Mouse (Mus musculus): ENCODE measurements around the gene Mfsd11. TPM values are rescaled to one million over a fixed set of nuclear protein-coding genes. Genes with fewer than 3 reads are reported as not detected.
A peak's percentile ranks its signal among the peaks of the same experiment; 100 is the strongest.

Mfsd11 gene
- polyA plus RNA-seq, 1 experiment from 2014 or later: 33.3 TPM

DNA sequence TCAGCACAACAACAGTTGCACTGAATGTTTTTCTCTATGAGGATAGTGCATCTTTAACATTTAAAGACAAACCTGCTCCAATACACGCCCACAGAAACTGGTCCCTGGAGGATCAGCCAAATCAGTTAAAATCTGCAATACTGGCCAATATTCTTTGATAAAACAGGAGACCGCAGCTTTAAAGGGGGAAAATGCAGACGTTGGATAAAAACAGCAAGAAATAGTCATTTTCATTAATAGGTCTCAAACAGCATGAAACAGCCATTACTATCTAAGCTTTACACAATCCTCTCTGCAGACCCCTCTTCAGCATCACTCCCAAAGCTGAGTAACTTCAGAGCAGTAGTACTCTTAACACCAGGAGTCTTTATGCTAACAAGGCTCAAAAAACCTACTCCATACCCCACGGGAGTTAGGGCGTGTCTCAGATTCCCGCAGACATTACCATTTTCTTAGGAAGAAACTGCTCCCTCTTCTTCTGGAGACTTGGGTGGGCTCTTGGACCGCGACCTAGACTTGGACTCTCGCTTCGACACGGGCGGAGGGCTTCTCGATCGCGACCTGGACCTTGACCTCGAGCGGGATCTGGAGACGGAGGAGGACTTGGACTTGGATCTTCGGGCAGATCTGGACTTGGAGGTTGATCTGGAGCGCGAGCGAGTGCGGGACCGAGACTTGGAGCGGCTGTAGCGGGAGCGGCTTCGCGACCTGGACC lies 507 bp upstream of the Mfsd11 start:
- Histone ChIP-seq H3K4me3 (replicated peaks) (peak overlapping the region; percentile 92), H3K9ac (peak overlapping the region; percentile 90), H3K9me3 (no peaks in the 10 kb centered on the region), H3K4me2 (peak overlapping the region; percentile 68), H3K27me3 (replicated peaks) (no peaks in the 10 kb centered on the region), H3K36me3 (peaks cover 14% of the 10 kb centered on the region; the same call in 1 of the 2 replicates), H3K4me1 (peaks cover 5% of the 10 kb centered on the region; the same call in 1 of the 2 replicates), H3K27ac (peak overlapping the region; percentile 100)
- under 1% methylated on average over 29 of the region's 29 CpGs for WGBS
- no peak for ATAC-seq (ENCODE audit: insufficient read depth, low FRiP score, low read depth)

DNA sequence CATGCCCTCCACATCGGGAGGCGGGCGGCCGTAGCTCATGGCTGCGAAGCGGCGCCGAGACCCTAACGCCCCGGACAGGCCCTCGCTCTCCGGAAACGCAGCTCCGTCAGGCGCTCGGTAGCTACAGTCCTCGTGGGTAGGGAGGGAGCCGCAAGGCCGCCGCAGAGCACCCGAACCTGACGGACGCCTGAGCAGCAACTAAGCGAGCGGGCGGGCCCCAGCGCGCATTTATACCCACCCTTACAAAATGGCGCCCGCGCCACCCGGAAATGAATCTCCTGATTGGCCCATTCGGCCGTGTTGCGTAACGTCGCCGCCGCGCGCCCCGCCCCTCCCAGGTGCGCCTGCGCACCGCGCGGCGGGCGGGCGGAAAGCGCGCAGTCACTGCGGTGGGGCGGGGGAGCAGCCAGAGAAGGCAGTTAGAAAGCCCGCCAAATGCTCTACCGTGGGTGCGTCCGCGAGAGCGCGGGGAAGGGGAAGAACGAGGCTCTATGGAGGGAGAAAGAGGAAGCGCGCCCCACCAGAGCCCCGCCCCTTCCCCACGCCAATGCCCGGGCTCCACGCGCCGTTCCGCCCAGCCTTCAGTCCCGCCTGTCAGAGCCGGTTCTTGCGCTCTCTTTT lies 761 bp downstream of the Mfsd11 start, which contains the start of gene Srsf2:
Gene Srsf2 (minus strand): TSS at position 204 of the 621 bp plus-strand sequence.
- Histone ChIP-seq H3K9ac (peak within 1 kb of the TSS; percentile 90), H3K4me3 (replicated peaks) (peak within 1 kb of the TSS; percentile 92), H3K4me1 (peaks cover 2% of the 10 kb centered on the region; the same call in 1 of the 2 replicates), H3K27me3 (replicated peaks) (no peaks in the 10 kb centered on the region), H3K9me3 (no peaks in the 10 kb centered on the region), H3K4me2 (peak within 1 kb of the TSS; percentile 68), H3K27ac (peak within 1 kb of the TSS; percentile 100), H3K36me3 (peaks cover 11% of the 10 kb centered on the region; the same call in 1 of the 2 replicates)
- peak; percentile 87 for ATAC-seq (ENCODE audit: insufficient read depth, low FRiP score, low read depth)
- WGBS: under 1% methylated on average over 70 of the region's 74 CpGs

DNA sequence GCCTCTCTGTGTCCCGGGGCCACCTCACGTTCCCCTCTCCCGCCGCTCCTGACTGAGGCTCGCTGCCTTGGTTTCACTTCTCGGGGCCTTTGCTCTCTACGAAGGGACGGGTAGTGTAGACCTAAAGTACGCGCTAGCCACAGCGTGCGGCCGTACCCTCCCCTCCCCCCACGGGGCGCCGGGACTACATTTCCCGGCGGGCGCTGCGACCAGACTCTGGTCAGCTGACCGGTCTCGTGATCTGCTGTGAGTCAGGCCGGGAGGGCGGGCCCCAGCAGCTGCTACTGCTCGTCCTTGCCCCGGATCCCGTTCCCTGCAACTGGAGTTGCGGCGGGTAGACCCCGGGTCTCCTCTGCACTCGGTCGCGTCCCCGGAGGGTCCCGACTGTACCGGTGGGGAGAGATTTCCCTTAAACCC lies 1.3 kb downstream of the Mfsd11 start:
- under 1% methylated on average over 36 of the region's 36 CpGs for WGBS

DNA sequence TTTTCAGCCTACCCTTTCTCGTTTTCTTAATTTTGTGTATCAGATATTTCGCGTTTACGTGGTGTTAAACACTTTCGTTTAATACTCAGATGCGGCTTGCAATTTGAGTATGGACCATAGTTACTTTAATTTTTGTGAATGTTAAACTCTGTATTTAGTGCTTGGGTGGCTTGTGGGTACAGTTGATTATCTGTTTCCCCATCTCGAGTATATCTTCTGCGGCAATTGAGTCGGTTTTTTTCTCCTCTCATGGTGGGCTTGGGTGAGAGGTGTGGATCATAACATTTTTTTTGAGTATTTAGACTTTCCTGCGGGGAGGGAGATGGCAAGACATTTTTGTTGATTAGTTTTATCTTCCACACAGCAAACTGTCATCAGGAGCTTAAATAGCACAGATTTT lies 2.0 kb downstream of the Mfsd11 start:
- Histone ChIP-seq H3K4me3 (replicated peaks) (peak overlapping the region; percentile 92), H3K4me1 (peaks cover 2% of the 10 kb centered on the region; the same call in 1 of the 2 replicates), H3K27me3 (replicated peaks) (no peaks in the 10 kb centered on the region), H3K9me3 (no peaks in the 10 kb centered on the region), H3K4me2 (peak overlapping the region; percentile 62), H3K36me3 (peaks cover 3% of the 10 kb centered on the region; the same call in 1 of the 2 replicates), H3K9ac (peak overlapping the region; percentile 53; the same call in 1 of the 2 replicates), H3K27ac (peak overlapping the region; percentile 100; the same call in 1 of the 2 replicates)
- WGBS: 30% methylated on average over 10 of the region's 10 CpGs
- no peak for ATAC-seq (ENCODE audit: insufficient read depth, low FRiP score, low read depth)

More for the DNA sequence above, 1.3 kb downstream of the Mfsd11 start:
- H3K4me2 ChIP-seq: peak overlapping the region; percentile 62
- H3K9me3 ChIP-seq: no peaks in the 10 kb centered on the region
- peak overlapping the region; percentile 100 for H3K27ac ChIP-seq
- H3K4me3 ChIP-seq (replicated peaks): peak overlapping the region; percentile 92
- ATAC-seq (ENCODE audit: insufficient read depth, low FRiP score, low read depth): peak; percentile 90
- peaks cover 2% of the 10 kb centered on the region; the same call in 1 of the 2 replicates for H3K4me1 ChIP-seq
- peak overlapping the region; percentile 69; the same call in 1 of the 2 replicates for H3K9ac ChIP-seq
- no peaks in the 10 kb centered on the region for H3K27me3 ChIP-seq (replicated peaks)
- peaks cover 6% of the 10 kb centered on the region; the same call in 1 of the 2 replicates for H3K36me3 ChIP-seq

- H3K36me3 ChIP-seq: peaks cover 21% of the 10 kb centered on the region
- no peak overlapping the region for H3K4me3 ChIP-seq (replicated peaks)
- H3K9me3 ChIP-seq: no peaks in the 10 kb centered on the region
- ATAC-seq (ENCODE audit: insufficient read depth, low FRiP score, low read depth): no peak
- H3K27ac ChIP-seq: no peak overlapping the region
- no peak overlapping the region for H3K9ac ChIP-seq
- H3K4me1 ChIP-seq: no peaks in the 10 kb centered on the region; the same call in 1 of the 2 replicates
- H3K27me3 ChIP-seq (replicated peaks): no peaks in the 10 kb centered on the region
- H3K4me2 ChIP-seq: no peak overlapping the region
- 58% methylated on average over 12 of the region's 12 CpGs for WGBS
Measured at GRCm38 (mm10) chr11:116857183-116857850, 5.1 kb downstream of the Mfsd11 start.

- Histone ChIP-seq H3K4me1 (no peaks in the 10 kb centered on the region), H3K27ac (no peak overlapping the region), H3K9ac (no peak overlapping the region), H3K4me2 (no peak overlapping the region), H3K36me3 (peaks cover 39% of the 10 kb centered on the region), H3K9me3 (no peaks in the 10 kb centered on the region), H3K4me3 (replicated peaks) (no peak overlapping the region), H3K27me3 (replicated peaks) (no peaks in the 10 kb centered on the region)
- 59% methylated on average over 10 of the region's 10 CpGs for WGBS
- no peak for ATAC-seq (ENCODE audit: insufficient read depth, low FRiP score, low read depth)
Measured at GRCm38 (mm10) chr11:116864444-116864843, 12.2 kb downstream of the Mfsd11 start.

DNA sequence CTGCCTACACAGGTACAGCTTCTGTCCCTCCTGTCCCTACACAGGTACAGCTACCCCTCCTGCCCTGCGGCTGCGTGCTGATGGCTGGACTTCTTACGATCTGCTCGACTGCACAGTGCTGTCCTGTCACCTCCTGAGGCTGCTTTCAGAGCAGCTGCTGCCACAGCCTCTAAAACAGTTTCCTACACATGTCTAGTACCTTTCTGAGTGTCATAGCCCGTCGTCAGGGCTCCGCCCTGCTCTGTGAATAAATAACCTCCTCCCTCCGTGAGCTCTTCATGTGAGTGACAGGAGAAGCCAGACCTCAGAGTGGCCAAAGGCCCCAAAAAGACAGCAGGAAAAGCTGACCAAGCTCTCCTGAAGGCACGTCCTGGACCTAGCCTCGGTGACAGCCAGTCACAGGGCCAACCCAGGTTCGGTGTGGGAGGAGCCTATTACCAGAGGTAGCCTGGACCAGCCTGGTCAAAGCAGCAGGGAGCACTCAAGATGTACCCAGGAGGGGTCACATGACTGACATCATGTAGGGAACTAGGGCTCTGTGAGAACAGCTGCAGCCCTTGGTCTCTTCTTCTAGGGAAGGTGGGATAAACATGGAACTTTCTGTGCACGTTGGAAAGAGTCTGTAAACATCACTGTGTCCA lies 13.8 kb downstream of the Mfsd11 start:
- H3K27ac ChIP-seq: no peak overlapping the region
- no peak overlapping the region for H3K4me3 ChIP-seq (replicated peaks)
- H3K9me3 ChIP-seq: no peaks in the 10 kb centered on the region
- H3K4me2 ChIP-seq: no peak overlapping the region
- no peak for ATAC-seq (ENCODE audit: insufficient read depth, low FRiP score, low read depth)
- peaks cover 38% of the 10 kb centered on the region for H3K36me3 ChIP-seq
- 74% methylated on average over 12 of the region's 12 CpGs for WGBS
- no peak overlapping the region for H3K9ac ChIP-seq
- H3K27me3 ChIP-seq (replicated peaks): no peaks in the 10 kb centered on the region
- H3K4me1 ChIP-seq: no peaks in the 10 kb centered on the region

- Histone ChIP-seq H3K9ac (no peak overlapping the region), H3K27ac (no peak overlapping the region), H3K4me1 (no peaks in the 10 kb centered on the region), H3K27me3 (replicated peaks) (no peaks in the 10 kb centered on the region), H3K4me3 (replicated peaks) (no peak overlapping the region), H3K9me3 (no peaks in the 10 kb centered on the region), H3K4me2 (no peak overlapping the region), H3K36me3 (peaks cover 33% of the 10 kb centered on the region)
- no peak for ATAC-seq (ENCODE audit: insufficient read depth, low FRiP score, low read depth)
- WGBS: 74% methylated on average over 3 of the region's 3 CpGs
Measured at GRCm38 (mm10) chr11:116868129-116868528, 15.9 kb downstream of the Mfsd11 start.

GRCm38 (mm10) chr11:116869223-116869622 lies 17.0 kb downstream of the Mfsd11 start:
- peak overlapping the region; percentile 67; the same call in 1 of the 2 replicates for H3K27ac ChIP-seq
- peak; percentile 51; the same call in 1 of the 2 replicates for ATAC-seq (ENCODE audit: insufficient read depth, low FRiP score, low read depth)
- H3K4me3 ChIP-seq (replicated peaks): no peak overlapping the region
- no peaks in the 10 kb centered on the region for H3K4me1 ChIP-seq
- H3K36me3 ChIP-seq: peaks cover 44% of the 10 kb centered on the region
- no peak overlapping the region for H3K9ac ChIP-seq
- 84% methylated on average over 8 of the region's 8 CpGs for WGBS
- H3K4me2 ChIP-seq: no peak overlapping the region
- no peaks in the 10 kb centered on the region for H3K27me3 ChIP-seq (replicated peaks)
- no peaks in the 10 kb centered on the region for H3K9me3 ChIP-seq

DNA sequence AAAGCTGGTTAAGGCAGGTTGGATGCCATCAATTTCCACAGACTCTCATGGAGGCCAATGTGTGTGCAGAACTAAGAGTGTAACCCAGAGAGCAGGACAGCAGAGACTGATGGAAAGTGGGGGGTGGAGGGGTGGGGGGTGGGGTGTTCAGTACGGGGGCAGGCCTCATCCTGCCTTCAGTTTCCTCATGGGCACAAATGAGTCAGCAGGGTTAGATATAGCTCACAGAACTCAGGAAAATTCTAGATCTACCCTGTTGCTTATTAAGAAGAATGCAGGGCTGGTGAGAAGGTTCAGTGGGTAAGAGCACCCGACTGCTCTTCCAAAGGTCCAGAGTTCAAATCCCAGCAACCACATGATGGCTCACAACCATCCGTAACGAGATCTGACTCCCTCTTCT lies 17.4 kb downstream of the Mfsd11 start:
- no peak for ATAC-seq (ENCODE audit: insufficient read depth, low FRiP score, low read depth)
- no peaks in the 10 kb centered on the region for H3K9me3 ChIP-seq
- peak overlapping the region; percentile 67; the same call in 1 of the 2 replicates for H3K27ac ChIP-seq
- 79% methylated on average over 4 of the region's 4 CpGs for WGBS
- H3K4me3 ChIP-seq (replicated peaks): no peak overlapping the region
- H3K27me3 ChIP-seq (replicated peaks): no peaks in the 10 kb centered on the region
- no peak overlapping the region for H3K4me2 ChIP-seq
- H3K36me3 ChIP-seq: peaks cover 48% of the 10 kb centered on the region
- H3K9ac ChIP-seq: no peak overlapping the region
- H3K4me1 ChIP-seq: no peaks in the 10 kb centered on the region

- Histone ChIP-seq H3K36me3 (peaks cover 40% of the 10 kb centered on the region), H3K4me2 (no peak overlapping the region), H3K27me3 (replicated peaks) (no peaks in the 10 kb centered on the region), H3K9me3 (no peaks in the 10 kb centered on the region), H3K9ac (no peak overlapping the region), H3K4me1 (no peaks in the 10 kb centered on the region), H3K27ac (no peak overlapping the region), H3K4me3 (replicated peaks) (no peak overlapping the region)
- no peak for ATAC-seq (ENCODE audit: insufficient read depth, low FRiP score, low read depth)
- WGBS: 87% methylated on average over 9 of the region's 9 CpGs
Measured at GRCm38 (mm10) chr11:116871538-116871937, 19.3 kb downstream of the Mfsd11 start.
